Comparison of ENCODE assay signal across 10 mouse cellular contexts in genomic region chr12:102633083-102633501, GRCm38 (mm10).
A peak's percentile ranks its signal among the peaks of the same experiment; 100 is the strongest.
DNase-seq lines count a peak whose midpoint lies in the region; TF ChIP-seq lines count a peak whose summit lies in the region.
"Had no signal": no experiment of that assay in that cellular context is flagged by ENCODE, and none has a peak within 500 bp of the region (broad histone marks: within the 10 kb centered on the region; RNA-seq: fewer than 3 reads in every experiment).

No protein-coding gene starts in this region.

- no peak for DNase-seq in layer of hippocampus, adult 2 months (ENCODE audit: low spot score in 2 of 2)
- no peak for DNase-seq in layer of hippocampus, adult 18-20 months (ENCODE audit: low spot score in 2 of 2)
- peak; percentile 69 for DNase-seq in NIH3T3 (ENCODE audit: low read depth)
- peak; percentile 52 for DNase-seq in adrenal gland, postnatal 25 days
- DNase-seq in kidney, adult 8-10 months, result peak; percentile 64 to 75
- no peak for DNase-seq in embryo, embryonic 10.5 days (ENCODE audit: low spot score)
- DNase-seq in midbrain, embryonic 10.5 days (ENCODE audit: low spot score), result no peak
- DNase-seq in T-cell, adult 2 months (ENCODE audit: low spot score), result no peak

- H3K36me3 ChIP-seq in midbrain, embryonic 10.5 days, result no peaks in the 10 kb centered on the region
- H3K36me3 ChIP-seq: embryonic facial prominence, embryonic 12.5 days; lung, embryonic 15.5 days had no signal

- peak overlapping the region; percentile 64; the same call in 1 of the 2 replicates for H3K27ac ChIP-seq in layer of hippocampus, adult 2 months
- H3K27ac ChIP-seq in midbrain, embryonic 10.5 days (replicated peaks), result no peak overlapping the region
- H3K27ac ChIP-seq: embryonic facial prominence, embryonic 12.5 days; lung, embryonic 15.5 days had no signal

- no peaks in the 10 kb centered on the region for H3K9me3 ChIP-seq in midbrain, embryonic 10.5 days (replicated peaks)
- H3K9me3 ChIP-seq: embryonic facial prominence, embryonic 12.5 days; lung, embryonic 15.5 days had no signal

- no peak overlapping the region for H3K4me3 ChIP-seq in layer of hippocampus, adult 2 months
- no peak overlapping the region for H3K4me3 ChIP-seq in midbrain, embryonic 10.5 days
- H3K4me3 ChIP-seq: embryonic facial prominence, embryonic 12.5 days; lung, embryonic 15.5 days had no signal

- H3K4me1 ChIP-seq in midbrain, embryonic 10.5 days, result peaks cover 14% of the 10 kb centered on the region

- 75% methylated on average over 4 of the region's 4 CpGs for WGBS in midbrain, embryonic 10.5 days

- no peak for TF ChIP-seq CTCF in layer of hippocampus, adult 2 months (conservative IDR thresholded peaks at IDR 0.05)

- H3K27me3 ChIP-seq in midbrain, embryonic 10.5 days (ENCODE audit: low read depth, poor library complexity, severe bottlenecking), result no peaks in the 10 kb centered on the region
- H3K27me3 ChIP-seq: embryonic facial prominence, embryonic 12.5 days; lung, embryonic 15.5 days had no signal

Comparison
In these comparisons a context has a peak if more than half of its experiments do, and no peak if none do; other contexts are left out.
1. DNase-seq: peak in NIH3T3 (single experiment), adrenal gland, postnatal 25 days (single experiment) and kidney, adult 8-10 months (2 of 2); none in layer of hippocampus, adult 2 months (0 of 2), layer of hippocampus, adult 18-20 months (0 of 2), embryo, embryonic 10.5 days (single experiment), midbrain, embryonic 10.5 days (single experiment) and T-cell, adult 2 months (single experiment).